Mouse (Mus musculus): ENCODE measurements around the gene Krt222. TPM values are rescaled to one million over a fixed set of nuclear protein-coding genes. Genes with fewer than 3 reads are reported as not detected.

Krt222 gene
- polyA plus RNA-seq, 1 experiment from 2014 or later, result 3.3 TPM

- ATAC-seq (replicated peaks), result no peak; the same call in 1 of the 2 replicates
- peaks cover 36% of the 10 kb centered on the region for H3K4me1 ChIP-seq
- peak overlapping the region; percentile 97 for H3K27ac ChIP-seq (replicated peaks)
- H3K4me2 ChIP-seq (replicated peaks), result peak overlapping the region; percentile 70
- H3K9me3 ChIP-seq, result no peaks in the 10 kb centered on the region
- no peaks in the 10 kb centered on the region for H3K27me3 ChIP-seq
- peaks cover 12% of the 10 kb centered on the region for H3K36me3 ChIP-seq
- 16% methylated on average over 15 of the region's 15 CpGs for WGBS
- peak overlapping the region; percentile 89 for H3K4me3 ChIP-seq
- H3K9ac ChIP-seq (replicated peaks), result peak overlapping the region; percentile 98
These were observed 12.7 kb downstream of the Krt222 start for GRCm38 (mm10) chr11:99231049-99231816.

- Histone ChIP-seq H3K9ac (replicated peaks) (peak within 1 kb of the TSS; percentile 98), H3K27me3 (no peaks in the 10 kb centered on the region), H3K9me3 (no peaks in the 10 kb centered on the region), H3K27ac (replicated peaks) (peak within 1 kb of the TSS; percentile 97), H3K36me3 (peaks cover 14% of the 10 kb centered on the region), H3K4me3 (peak within 1 kb of the TSS; percentile 89), H3K4me2 (replicated peaks) (peak within 1 kb of the TSS; percentile 70), H3K4me1 (peaks cover 40% of the 10 kb centered on the region)
- WGBS, result under 1% methylated on average over 86 of the region's 87 CpGs
- ATAC-seq (replicated peaks), result peak; percentile 92
These were observed 13.4 kb downstream of the Krt222 start, which contains the start of gene Smarce1 for GRCm38 (mm10) chr11:99230261-99231048. Gene Smarce1, minus strand, starts transcription at chr11:99231017.

GRCm38 (mm10) chr11:99229641-99230260, 14.1 kb downstream of the Krt222 start:
- H3K4me2 ChIP-seq (replicated peaks), result peak overlapping the region; percentile 70
- no peaks in the 10 kb centered on the region for H3K27me3 ChIP-seq
- no peaks in the 10 kb centered on the region for H3K9me3 ChIP-seq
- WGBS, result under 1% methylated on average over 30 of the region's 31 CpGs
- ATAC-seq (replicated peaks), result peak; percentile 35; the same call in 1 of the 2 replicates
- peak overlapping the region; percentile 97 for H3K27ac ChIP-seq (replicated peaks)
- peaks cover 20% of the 10 kb centered on the region for H3K36me3 ChIP-seq
- H3K9ac ChIP-seq (replicated peaks), result peak overlapping the region; percentile 98
- H3K4me3 ChIP-seq, result peak overlapping the region; percentile 89
- H3K4me1 ChIP-seq, result peaks cover 40% of the 10 kb centered on the region

- H3K27me3 ChIP-seq, result no peaks in the 10 kb centered on the region
- no peak for ATAC-seq (replicated peaks)
- WGBS, result 88% methylated on average over 5 of the region's 5 CpGs
- H3K4me2 ChIP-seq (replicated peaks), result no peak overlapping the region
- H3K4me1 ChIP-seq, result peaks cover 39% of the 10 kb centered on the region
- no peak overlapping the region for H3K4me3 ChIP-seq
- no peaks in the 10 kb centered on the region for H3K9me3 ChIP-seq
- H3K36me3 ChIP-seq, result peaks cover 48% of the 10 kb centered on the region
- no peak overlapping the region for H3K9ac ChIP-seq (replicated peaks)
- H3K27ac ChIP-seq (replicated peaks), result no peak overlapping the region
These were observed 17.6 kb downstream of the Krt222 start for GRCm38 (mm10) chr11:99226298-99226697.

GRCm38 (mm10) chr11:99223310-99223709, 20.6 kb downstream of the Krt222 start:
- Histone ChIP-seq H3K9me3 (no peaks in the 10 kb centered on the region), H3K4me3 (no peak overlapping the region), H3K4me2 (replicated peaks) (no peak overlapping the region), H3K36me3 (peaks cover 70% of the 10 kb centered on the region), H3K27ac (replicated peaks) (no peak overlapping the region), H3K4me1 (peaks cover 27% of the 10 kb centered on the region), H3K27me3 (no peaks in the 10 kb centered on the region), H3K9ac (replicated peaks) (no peak overlapping the region)
- ATAC-seq (replicated peaks), result no peak
- WGBS, result 90% methylated on average over 5 of the region's 5 CpGs

GRCm38 (mm10) chr11:99221811-99222210, 22.1 kb downstream of the Krt222 start:
- Histone ChIP-seq H3K4me3 (no peak overlapping the region), H3K36me3 (peaks cover 72% of the 10 kb centered on the region), H3K9ac (replicated peaks) (no peak overlapping the region), H3K4me1 (peaks cover 13% of the 10 kb centered on the region), H3K27ac (replicated peaks) (no peak overlapping the region), H3K4me2 (replicated peaks) (no peak overlapping the region), H3K27me3 (no peaks in the 10 kb centered on the region), H3K9me3 (no peaks in the 10 kb centered on the region)
- ATAC-seq (replicated peaks), result no peak
- WGBS, result 77% methylated on average over 2 of the region's 2 CpGs

- Histone ChIP-seq H3K4me1 (0 out of 2 replicates have a peak, but pooled peaks cover under 1% of the 10 kb centered on the region), H3K27ac (replicated peaks) (no peak overlapping the region), H3K27me3 (no peaks in the 10 kb centered on the region), H3K4me3 (no peak overlapping the region), H3K9ac (replicated peaks) (no peak overlapping the region), H3K4me2 (replicated peaks) (no peak overlapping the region), H3K36me3 (peaks cover 87% of the 10 kb centered on the region), H3K9me3 (no peaks in the 10 kb centered on the region)
- WGBS, result 88% methylated on average over 7 of the region's 7 CpGs
- ATAC-seq (replicated peaks), result no peak
These were observed 26.5 kb downstream of the Krt222 start for GRCm38 (mm10) chr11:99217248-99217986.

- Histone ChIP-seq H3K4me1 (no peaks in the 10 kb centered on the region), H3K4me2 (replicated peaks) (no peak overlapping the region), H3K27ac (replicated peaks) (no peak overlapping the region), H3K27me3 (no peaks in the 10 kb centered on the region), H3K4me3 (no peak overlapping the region), H3K9me3 (no peaks in the 10 kb centered on the region), H3K36me3 (peaks cover 90% of the 10 kb centered on the region), H3K9ac (replicated peaks) (no peak overlapping the region)
- no peak for ATAC-seq (replicated peaks)
- 97% methylated on average over 3 of the region's 3 CpGs for WGBS
These were observed 27.7 kb downstream of the Krt222 start for GRCm38 (mm10) chr11:99216181-99216580.

GRCm38 (mm10) chr11:99212693-99213092, 31.2 kb downstream of the Krt222 start:
- Histone ChIP-seq H3K9me3 (no peaks in the 10 kb centered on the region), H3K4me3 (no peak overlapping the region), H3K4me1 (no peaks in the 10 kb centered on the region), H3K9ac (replicated peaks) (no peak overlapping the region), H3K36me3 (peaks cover 89% of the 10 kb centered on the region), H3K4me2 (replicated peaks) (no peak overlapping the region), H3K27me3 (no peaks in the 10 kb centered on the region), H3K27ac (replicated peaks) (no peak overlapping the region)
- 83% methylated on average over 7 of the region's 7 CpGs for WGBS
- ATAC-seq (replicated peaks), result no peak

GRCm38 (mm10) chr11:99211964-99212363, 31.9 kb downstream of the Krt222 start:
- Histone ChIP-seq H3K27ac (replicated peaks) (no peak overlapping the region), H3K9ac (replicated peaks) (no peak overlapping the region), H3K36me3 (peaks cover 83% of the 10 kb centered on the region), H3K9me3 (no peaks in the 10 kb centered on the region), H3K4me1 (no peaks in the 10 kb centered on the region), H3K4me2 (replicated peaks) (no peak overlapping the region), H3K4me3 (no peak overlapping the region), H3K27me3 (no peaks in the 10 kb centered on the region)
- no peak for ATAC-seq (replicated peaks)
- 85% methylated on average over 2 of the region's 2 CpGs for WGBS

- 85% methylated on average over 8 of the region's 8 CpGs for WGBS
- Histone ChIP-seq H3K4me2 (replicated peaks) (no peak overlapping the region), H3K36me3 (peaks cover 46% of the 10 kb centered on the region), H3K27ac (replicated peaks) (no peak overlapping the region), H3K4me3 (no peak overlapping the region), H3K27me3 (no peaks in the 10 kb centered on the region), H3K4me1 (no peaks in the 10 kb centered on the region), H3K9me3 (no peaks in the 10 kb centered on the region), H3K9ac (replicated peaks) (no peak overlapping the region)
- no peak for ATAC-seq (replicated peaks)
These were observed 35.7 kb downstream of the Krt222 start for GRCm38 (mm10) chr11:99208105-99208669.
